Mouse (Mus musculus) C2C12 (cell line): Measurements from ENCODE around the gene Tgfa.

Source experiments
- CEBPB ChIP-seq: IDR thresholded peaks from one replicate; pipeline ENCODE4 v1.6.1; 2011; ENCODE audit warnings: low read depth, mild to moderate bottlenecking, control low read depth, moderate library complexity
- CTCF ChIP-seq: IDR thresholded peaks from one replicate; pipeline ENCODE4 v1.5.1; 2011; ENCODE audit not compliant: control insufficient read depth, insufficient read depth, insufficient read length
- FOSL1 ChIP-seq: IDR thresholded peaks from one replicate; pipeline ENCODE4 v1.8.0; 2011; ENCODE audit warnings: mild to moderate bottlenecking, low read length; ENCODE audit not compliant: poor library complexity, insufficient read depth, severe bottlenecking
- MAX ChIP-seq: IDR thresholded peaks from one replicate; pipeline ENCODE4 v1.6.1; 2011; ENCODE audit warnings: mild to moderate bottlenecking, control low read depth
- MYOD1 ChIP-seq: IDR thresholded peaks from one replicate; pipeline ENCODE4 v1.6.1; 2011; ENCODE audit warnings: low read depth; ENCODE audit not compliant: control insufficient read depth, insufficient read length
- MYOG ChIP-seq: IDR thresholded peaks from one replicate; pipeline ENCODE4 v1.6.1; 2011; ENCODE audit not compliant: control insufficient read depth, insufficient read length; ENCODE audit errors: extremely low read depth
- USF1 ChIP-seq: IDR thresholded peaks from one replicate; pipeline ENCODE4 v1.6.1; 2011; ENCODE audit warnings: low read depth, mild to moderate bottlenecking, control low read depth, moderate library complexity

GRCm38 (mm10) chr6:86209133-86210016, 14.4 kb downstream of the Tgfa start:
- TF ChIP-seq CTCF (no peak), USF1 (no peak), CEBPB (no peak), MAX (no peak), MYOD1 (no peak), MYOG (no peak), FOSL1 (no peak)
